Mouse (Mus musculus): Measurements from ENCODE around the gene Slc1a7. TPM values are rescaled to one million over a fixed set of nuclear protein-coding genes. Genes with fewer than 3 reads are reported as not detected.

The Slc1a7 gene
- polyA plus RNA-seq, 1 experiment from 2014 or later = not detected

GRCm38 (mm10) chr4:108018961-108019921, 51.1 kb downstream of the Slc1a7 start:
- 0 out of 2 replicates have a peak, but pooled peaks have one; percentile 58 for ATAC-seq (replicated peaks)
- 51% methylated on average over 14 of the region's 14 CpGs for WGBS

GRCm38 (mm10) chr4:108020178-108020577, 52.0 kb downstream of the Slc1a7 start:
- H3K9ac ChIP-seq = no peak overlapping the region
- no peak for ATAC-seq (replicated peaks)

More at GRCm38 (mm10) chr4:108018961-108019921, 51.1 kb downstream of the Slc1a7 start:
- no peaks in the 10 kb centered on the region for H3K9me3 ChIP-seq
- peaks cover 12% of the 10 kb centered on the region; the same call in 1 of the 2 replicates for H3K4me1 ChIP-seq
- no peak overlapping the region for H3K4me3 ChIP-seq
- no peaks in the 10 kb centered on the region for H3K27me3 ChIP-seq (replicated peaks)
- H3K4me2 ChIP-seq = no peak overlapping the region
- H3K36me3 ChIP-seq (replicated peaks) = no peaks in the 10 kb centered on the region
- no peak overlapping the region for H3K27ac ChIP-seq
- H3K9ac ChIP-seq = no peak overlapping the region

GRCm38 (mm10) chr4:108023186-108023585, 55.1 kb downstream of the Slc1a7 start:
- H3K36me3 ChIP-seq (replicated peaks) = no peaks in the 10 kb centered on the region
- no peak for ATAC-seq (replicated peaks)
- H3K9me3 ChIP-seq = no peaks in the 10 kb centered on the region
- H3K4me2 ChIP-seq = no peak overlapping the region
- no peaks in the 10 kb centered on the region for H3K27me3 ChIP-seq (replicated peaks)
- no peak overlapping the region for H3K27ac ChIP-seq
- H3K9ac ChIP-seq = no peak overlapping the region
- WGBS = 90% methylated on average over 4 of the region's 4 CpGs
- no peak overlapping the region for H3K4me3 ChIP-seq
- peaks cover 12% of the 10 kb centered on the region; the same call in 1 of the 2 replicates for H3K4me1 ChIP-seq

More at GRCm38 (mm10) chr4:108020178-108020577, 52.0 kb downstream of the Slc1a7 start:
- H3K36me3 ChIP-seq (replicated peaks) = no peaks in the 10 kb centered on the region
- no peak overlapping the region for H3K27ac ChIP-seq
- no peaks in the 10 kb centered on the region for H3K9me3 ChIP-seq
- H3K4me1 ChIP-seq = peaks cover 12% of the 10 kb centered on the region; the same call in 1 of the 2 replicates
- 81% methylated on average over 6 of the region's 6 CpGs for WGBS
- no peak overlapping the region for H3K4me3 ChIP-seq
- H3K27me3 ChIP-seq (replicated peaks) = no peaks in the 10 kb centered on the region
- H3K4me2 ChIP-seq = no peak overlapping the region

- WGBS = 71% methylated on average over 5 of the region's 5 CpGs
- no peak overlapping the region for H3K4me2 ChIP-seq
- H3K9ac ChIP-seq = no peak overlapping the region
- H3K27ac ChIP-seq = no peak overlapping the region
- H3K36me3 ChIP-seq (replicated peaks) = no peaks in the 10 kb centered on the region
- no peaks in the 10 kb centered on the region for H3K9me3 ChIP-seq
- no peaks in the 10 kb centered on the region for H3K4me1 ChIP-seq
- H3K4me3 ChIP-seq = no peak overlapping the region
- H3K27me3 ChIP-seq (replicated peaks) = no peaks in the 10 kb centered on the region
- no peak for ATAC-seq (replicated peaks)
Measured at GRCm38 (mm10) chr4:108024641-108025040, 56.5 kb downstream of the Slc1a7 start.

GRCm38 (mm10) chr4:108025269-108025668, 57.1 kb downstream of the Slc1a7 start:
- no peak for ATAC-seq (replicated peaks)

GRCm38 (mm10) chr4:108026193-108026592, 58.1 kb downstream of the Slc1a7 start:
- no peak overlapping the region for H3K9ac ChIP-seq
- H3K4me3 ChIP-seq = no peak overlapping the region
- H3K27me3 ChIP-seq (replicated peaks) = peaks cover 14% of the 10 kb centered on the region
- no peaks in the 10 kb centered on the region for H3K9me3 ChIP-seq
- WGBS = 30% methylated on average over 3 of the region's 3 CpGs
- H3K27ac ChIP-seq = no peak overlapping the region
- H3K36me3 ChIP-seq (replicated peaks) = no peaks in the 10 kb centered on the region
- no peak for ATAC-seq (replicated peaks)
- H3K4me1 ChIP-seq = peaks cover 3% of the 10 kb centered on the region
- H3K4me2 ChIP-seq = no peak overlapping the region

More at GRCm38 (mm10) chr4:108025269-108025668, 57.1 kb downstream of the Slc1a7 start:
- H3K4me2 ChIP-seq = no peak overlapping the region
- H3K9me3 ChIP-seq = no peaks in the 10 kb centered on the region
- H3K27me3 ChIP-seq (replicated peaks) = peaks cover 5% of the 10 kb centered on the region
- no peak overlapping the region for H3K9ac ChIP-seq
- no peaks in the 10 kb centered on the region for H3K4me1 ChIP-seq
- WGBS = 5% methylated on average over 10 of the region's 10 CpGs
- no peak overlapping the region for H3K4me3 ChIP-seq
- no peaks in the 10 kb centered on the region for H3K36me3 ChIP-seq (replicated peaks)
- H3K27ac ChIP-seq = no peak overlapping the region

GRCm38 (mm10) chr4:108030888-108031501, 62.9 kb downstream of the Slc1a7 start:
- no peaks in the 10 kb centered on the region for H3K36me3 ChIP-seq (replicated peaks)
- H3K9ac ChIP-seq = no peak overlapping the region
- H3K27ac ChIP-seq = no peak overlapping the region
- peaks cover 30% of the 10 kb centered on the region for H3K27me3 ChIP-seq (replicated peaks)
- peak overlapping the region; percentile 60 for H3K4me3 ChIP-seq
- ATAC-seq (replicated peaks) = peak; percentile 50
- H3K4me2 ChIP-seq = peak overlapping the region; percentile 97
- WGBS = 2% methylated on average over 22 of the region's 22 CpGs
- H3K4me1 ChIP-seq = peaks cover 12% of the 10 kb centered on the region
- H3K9me3 ChIP-seq = no peaks in the 10 kb centered on the region

- Histone ChIP-seq H3K4me3 (peak overlapping the region; percentile 60), H3K27ac (no peak overlapping the region), H3K36me3 (replicated peaks) (no peaks in the 10 kb centered on the region), H3K4me2 (peak overlapping the region; percentile 97), H3K27me3 (replicated peaks) (peaks cover 30% of the 10 kb centered on the region), H3K9ac (peak overlapping the region; percentile 49), H3K9me3 (no peaks in the 10 kb centered on the region), H3K4me1 (peaks cover 12% of the 10 kb centered on the region)
- under 1% methylated on average over 76 of the region's 86 CpGs for WGBS
- ATAC-seq (replicated peaks) = peak; percentile 75
Measured at GRCm38 (mm10) chr4:108031502-108032351, 63.6 kb downstream of the Slc1a7 start.

- H3K4me2 ChIP-seq = peak overlapping the region; percentile 97
- 40% methylated on average over 11 of the region's 11 CpGs for WGBS
- no peaks in the 10 kb centered on the region for H3K9me3 ChIP-seq
- H3K27me3 ChIP-seq (replicated peaks) = peaks cover 30% of the 10 kb centered on the region
- H3K36me3 ChIP-seq (replicated peaks) = no peaks in the 10 kb centered on the region
- H3K9ac ChIP-seq = no peak overlapping the region
- ATAC-seq (replicated peaks) = no peak
- peaks cover 12% of the 10 kb centered on the region for H3K4me1 ChIP-seq
- no peak overlapping the region for H3K27ac ChIP-seq
- H3K4me3 ChIP-seq = peak overlapping the region; percentile 60
Measured at GRCm38 (mm10) chr4:108032352-108032849, 64.3 kb downstream of the Slc1a7 start.

- no peak for ATAC-seq (replicated peaks)
- no peak overlapping the region for H3K4me2 ChIP-seq
- WGBS = 83% methylated on average over 8 of the region's 8 CpGs
Measured at GRCm38 (mm10) chr4:108033041-108033764, 65.1 kb downstream of the Slc1a7 start.

GRCm38 (mm10) chr4:108037027-108037426, 68.9 kb downstream of the Slc1a7 start:
- no peak overlapping the region for H3K27ac ChIP-seq
- H3K9ac ChIP-seq = no peak overlapping the region
- peaks cover 3% of the 10 kb centered on the region for H3K4me1 ChIP-seq
- H3K36me3 ChIP-seq (replicated peaks) = no peaks in the 10 kb centered on the region
- no peak overlapping the region for H3K4me2 ChIP-seq
- H3K27me3 ChIP-seq (replicated peaks) = peaks cover 11% of the 10 kb centered on the region
- no peaks in the 10 kb centered on the region for H3K9me3 ChIP-seq
- WGBS = 73% methylated on average over 8 of the region's 8 CpGs
- no peak for ATAC-seq (replicated peaks)
- no peak overlapping the region for H3K4me3 ChIP-seq

More at GRCm38 (mm10) chr4:108033041-108033764, 65.1 kb downstream of the Slc1a7 start:
- no peak overlapping the region for H3K4me3 ChIP-seq
- no peaks in the 10 kb centered on the region for H3K9me3 ChIP-seq
- H3K27ac ChIP-seq = no peak overlapping the region
- no peak overlapping the region for H3K9ac ChIP-seq
- H3K4me1 ChIP-seq = peaks cover 12% of the 10 kb centered on the region
- peaks cover 30% of the 10 kb centered on the region for H3K27me3 ChIP-seq (replicated peaks)
- H3K36me3 ChIP-seq (replicated peaks) = no peaks in the 10 kb centered on the region

Measured in midbrain, embryonic 15.5 days (tissue).